ENCODE assay signal across 8 mouse cellular contexts in genomic region chr13:23395301-23396245, GRCm38 (mm10). TPM values are rescaled to one million over a fixed set of nuclear protein-coding genes. Genes with fewer than 3 reads are reported as not detected.
DNase-seq lines count a peak whose midpoint lies in the region; ATAC-seq and TF ChIP-seq lines count a peak whose summit lies in the region.

No protein-coding gene starts in this region.

- no peaks in the 10 kb centered on the region for H3K36me3 ChIP-seq in hindbrain, embryonic 15.5 days
- H3K36me3 ChIP-seq in myocyte (ENCODE audit: control insufficient read depth, insufficient read depth), result no peaks in the 10 kb centered on the region

- DNase-seq in layer of hippocampus, postnatal 36 days, result peak; percentile 12 to 15
- no peak for DNase-seq in layer of hippocampus, adult 9-11 months
- DNase-seq in embryo, embryonic 10 days (ENCODE audit: low spot score), result peak; percentile 63
- no peak for DNase-seq in spleen, postnatal 36 days (ENCODE audit: low spot score in 2 of 2)
- no peak for DNase-seq in ovary, postnatal 14 days (ENCODE audit: low spot score)
- no peak for DNase-seq in spleen, postnatal 4 days (ENCODE audit: low spot score in 2 of 2)

- no peak for TF ChIP-seq POLR2A in myocyte (IDR thresholded peaks at IDR 0.05; ENCODE audit: insufficient read length, low read depth)

- no peaks in the 10 kb centered on the region for H3K9me3 ChIP-seq in hindbrain, embryonic 15.5 days

- ATAC-seq in hindbrain, embryonic 15.5 days (ENCODE audit: low FRiP score, low read depth), result no peak

- H3K4me3 ChIP-seq in hindbrain, embryonic 15.5 days, result peak overlapping the region; percentile 48
- peak overlapping the region; percentile 45 for H3K4me3 ChIP-seq in myocyte

- H3K79me2 ChIP-seq in myocyte (ENCODE audit: control insufficient read depth, insufficient read depth), result no peaks in the 10 kb centered on the region

- H3K4me2 ChIP-seq in hindbrain, embryonic 15.5 days, result peak overlapping the region; percentile 90
- H3K4me2 ChIP-seq in myocyte (ENCODE audit: low read depth), result peak overlapping the region; percentile 90

- peaks cover 66% of the 10 kb centered on the region for H3K27me3 ChIP-seq in hindbrain, embryonic 15.5 days
- peaks cover 13% of the 10 kb centered on the region for H3K27me3 ChIP-seq in myocyte (ENCODE audit: control insufficient read depth, insufficient read depth, insufficient read length)

- peaks cover 13% of the 10 kb centered on the region for H3K4me1 ChIP-seq in hindbrain, embryonic 15.5 days (replicated peaks)

- no peak overlapping the region for H3K27ac ChIP-seq in hindbrain, embryonic 15.5 days (replicated peaks)

- WGBS in hindbrain, embryonic 15.5 days, result 4% methylated on average over 43 of the region's 43 CpGs

- peak overlapping the region; percentile 77 for H3ac ChIP-seq in myocyte (ENCODE audit: control insufficient read depth, insufficient read length)

- no peak overlapping the region for H3K9ac ChIP-seq in hindbrain, embryonic 15.5 days

TF ChIP-seq in myocyte, 11 proteins besides CTCF, POLR2A, EP300 and RAD21:
- TF ChIP-seq TCF3 (IDR thresholded peaks at IDR 0.05; ENCODE audit: insufficient read length, low read depth), result no peak

RNA-seq across cellular contexts. Expression of gene Zfp322a, which starts 26.6 kb away (rescaled TPM):
- total RNA-seq in layer of hippocampus, postnatal 36 days (2021), result 10 to 100 TPM; 37.7 to 38.8 TPM
- 42.8 and 46.5 TPM in 2 replicates for polyA plus RNA-seq in hindbrain, embryonic 15.5 days (2015; fragmentation: Nextera tagmentation; extraction: Ambion mirVana)
- polyA plus RNA-seq in myocyte (2012; fragmentation: generic; extraction: Trizol), result 4.3 TPM

RNA-seq across cellular contexts. Expression of gene Abt1, which starts 28.1 kb away (rescaled TPM):
- 1 to 10 TPM; 7.9 to 8.7 TPM for total RNA-seq in layer of hippocampus, postnatal 36 days (2021)
- polyA plus RNA-seq in hindbrain, embryonic 15.5 days (2015; fragmentation: Nextera tagmentation; extraction: Ambion mirVana), result 8.8 and 9.1 TPM in 2 replicates
- polyA plus RNA-seq in myocyte (2012; fragmentation: generic; extraction: Trizol), result 7.4 TPM

Comparison
In these comparisons a context has a peak if more than half of its experiments do, and no peak if none do; other contexts are left out.
1. DNase-seq: peak in layer of hippocampus, postnatal 36 days (2 of 2) and embryo, embryonic 10 days (single experiment); none in layer of hippocampus, adult 9-11 months (single experiment), spleen, postnatal 36 days (0 of 2), ovary, postnatal 14 days (single experiment) and spleen, postnatal 4 days (0 of 2).